Mouse (Mus musculus) skeletal muscle tissue, adult 2 months (tissue): ENCODE measurements around the gene Igfbp4.

Experiments
- DNase-seq: peaks from one replicate; pipeline ENCODE4 v3.0.0-alpha.2; 2012; ENCODE audit warnings: low read depth, low spot score

Gene Igfbp4

DNA sequence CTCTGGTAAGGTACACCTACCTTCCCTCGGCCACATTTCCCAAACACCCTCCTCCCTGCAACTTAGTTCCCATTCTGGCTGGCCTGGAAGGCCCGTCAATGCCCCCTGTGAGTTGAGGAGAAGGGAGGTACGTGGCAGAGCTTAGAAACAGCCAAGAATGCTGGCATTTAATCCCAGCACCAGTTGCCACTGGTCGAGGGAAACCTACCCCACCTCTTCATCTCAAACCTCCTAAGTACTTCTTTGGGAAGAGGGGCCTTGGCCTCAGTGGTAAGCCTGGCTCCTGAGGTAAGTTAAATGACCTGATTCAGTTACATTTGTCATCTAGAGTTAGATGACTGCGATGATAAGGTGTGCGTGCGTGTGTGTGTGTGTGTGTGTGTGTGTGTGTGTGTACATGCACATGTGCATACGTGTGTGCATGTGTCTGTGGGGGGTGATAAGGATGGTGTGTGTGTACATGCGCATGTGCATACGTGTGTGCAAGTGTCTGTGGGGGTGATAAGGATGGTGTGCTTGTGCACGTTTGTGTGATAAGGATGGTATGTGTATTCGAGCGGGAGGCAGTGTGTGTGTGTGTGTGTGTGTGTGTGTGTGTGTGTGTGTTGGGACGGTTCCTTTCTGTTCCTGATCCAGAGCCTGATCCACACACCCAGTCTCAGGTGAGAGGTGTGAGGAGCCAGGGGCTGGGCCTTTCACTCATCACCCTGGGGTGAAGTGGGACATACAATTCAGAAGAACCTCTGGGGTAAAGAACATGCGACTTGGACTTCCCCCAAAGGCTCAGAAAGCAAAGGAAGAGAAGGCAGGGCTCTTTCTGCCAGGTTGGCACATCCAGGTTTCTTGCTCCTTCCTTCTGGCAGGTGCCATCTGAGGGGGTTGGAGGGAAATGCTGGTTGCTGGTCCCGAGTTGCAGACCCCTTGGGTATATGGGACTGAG is 1.1 kb downstream of the Igfbp4 start:
- no peak for DNase-seq

DNA sequence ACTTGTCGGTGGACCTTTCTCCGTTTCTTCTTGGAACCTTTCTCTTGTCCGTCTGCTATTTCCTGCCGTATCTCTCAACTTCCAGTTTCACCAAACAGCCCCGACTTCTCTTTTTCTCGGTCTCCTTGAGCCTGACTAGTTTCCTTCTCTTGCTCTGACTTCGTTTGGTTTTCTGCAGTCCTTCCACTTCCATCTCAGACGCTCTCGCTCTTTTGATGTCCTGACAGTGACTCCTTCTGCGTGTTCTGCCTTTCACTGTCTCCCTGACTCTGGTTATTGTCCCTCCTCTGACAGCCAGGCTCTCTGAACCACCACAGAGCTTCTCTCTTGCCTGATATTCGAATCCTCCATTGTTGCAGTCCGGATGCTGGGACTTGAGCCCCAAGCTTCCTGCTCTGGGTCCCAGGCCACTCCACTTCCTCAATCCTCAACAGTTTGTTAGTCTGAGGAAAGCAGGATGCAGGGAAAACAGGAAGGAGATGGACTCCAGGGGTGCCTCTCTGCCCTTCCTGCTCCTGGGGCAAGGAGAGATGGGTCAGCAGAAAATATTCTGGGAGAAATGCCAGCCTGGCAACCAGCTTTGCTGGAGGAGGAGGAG is 1.9 kb downstream of the Igfbp4 start:
- peak; percentile 65 for DNase-seq

GRCm38 (mm10) chr11:99043632-99044031 is 2.6 kb downstream of the Igfbp4 start:
- no peak for DNase-seq

DNA sequence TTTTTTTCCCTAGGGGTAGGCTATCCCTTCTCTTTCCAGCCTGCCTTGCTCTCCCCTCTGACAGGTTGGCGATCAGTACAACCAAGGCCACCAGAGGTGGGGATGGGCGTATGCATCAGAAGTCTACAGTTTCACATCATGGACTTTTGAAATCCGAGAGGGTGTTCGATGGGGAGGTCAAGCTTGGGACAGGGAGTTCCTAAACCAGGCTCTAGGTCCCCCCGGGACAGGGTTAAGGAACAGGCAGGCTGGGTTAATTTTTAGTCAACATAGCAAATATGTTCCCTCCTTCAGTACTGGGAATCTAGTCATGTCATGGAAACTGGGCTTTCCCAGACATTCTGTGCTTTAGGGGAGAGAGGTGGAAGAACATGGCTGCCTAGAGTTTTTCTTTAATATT is 3.3 kb downstream of the Igfbp4 start:
- DNase-seq = peak; percentile 56

DNA sequence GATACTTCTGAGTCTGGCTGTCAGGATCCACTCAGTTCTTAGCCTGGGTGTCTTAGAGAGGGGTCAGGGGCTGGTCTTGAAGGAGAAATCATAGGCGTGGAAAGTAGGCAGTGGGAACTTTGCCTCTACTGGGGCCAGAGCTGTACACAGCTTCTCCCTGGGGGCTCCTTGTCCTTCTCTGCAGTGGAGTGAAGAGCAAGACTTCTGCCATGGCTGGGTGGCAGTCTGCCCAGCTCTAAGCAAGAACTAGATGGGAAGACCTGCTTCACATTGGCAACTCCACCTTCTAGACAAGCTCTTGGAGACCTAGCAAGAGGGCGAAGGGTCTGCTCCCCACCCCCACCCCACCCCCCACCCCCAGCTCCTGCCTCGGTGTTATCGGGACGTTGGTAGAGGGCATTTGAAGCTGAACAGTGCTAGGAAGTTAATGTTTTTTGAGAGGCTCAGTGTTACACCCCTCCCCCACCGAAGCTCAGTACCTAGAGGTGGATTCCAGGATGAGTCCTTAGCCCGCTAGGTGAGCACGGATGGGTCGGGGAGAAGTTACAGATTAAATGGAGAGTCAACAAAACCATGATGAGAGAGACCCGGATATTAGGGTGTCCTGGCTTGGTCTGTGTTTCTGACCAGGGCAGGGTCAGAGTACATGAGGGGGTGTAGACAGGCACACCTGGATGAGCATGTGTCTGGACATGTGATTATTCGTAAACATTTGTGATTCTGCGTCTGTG is 4.3 kb downstream of the Igfbp4 start:
- DNase-seq = no peak

- DNase-seq = peak; percentile 93
Measured at GRCm38 (mm10) chr11:99047120-99047519, 6.1 kb downstream of the Igfbp4 start.

DNA sequence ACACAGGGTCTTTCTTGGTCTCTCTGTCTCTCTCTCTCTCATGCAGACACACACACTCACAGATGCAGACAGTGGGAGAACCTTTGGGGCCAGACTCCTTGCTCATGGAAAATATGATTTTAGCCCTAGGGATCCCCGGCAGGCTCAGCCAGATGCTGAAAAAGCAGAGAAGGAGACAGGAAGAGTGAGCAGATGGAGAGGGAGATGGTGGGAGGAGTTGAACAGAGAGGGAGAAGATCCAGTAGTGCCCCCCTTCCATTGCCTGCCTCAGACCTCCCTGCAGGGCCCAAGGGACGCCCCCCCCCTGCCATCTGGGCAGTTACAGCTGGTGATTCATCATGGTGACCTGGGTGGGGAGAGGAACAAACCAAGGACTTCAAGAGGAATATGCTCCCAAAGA is 6.6 kb downstream of the Igfbp4 start:
- DNase-seq = peak; percentile 69

GRCm38 (mm10) chr11:99055143-99055542 is 14.1 kb downstream of the Igfbp4 start:
- no peak for DNase-seq

- DNase-seq = peak; percentile 44
Measured at GRCm38 (mm10) chr11:99055571-99056452, 14.8 kb downstream of the Igfbp4 start.

DNA sequence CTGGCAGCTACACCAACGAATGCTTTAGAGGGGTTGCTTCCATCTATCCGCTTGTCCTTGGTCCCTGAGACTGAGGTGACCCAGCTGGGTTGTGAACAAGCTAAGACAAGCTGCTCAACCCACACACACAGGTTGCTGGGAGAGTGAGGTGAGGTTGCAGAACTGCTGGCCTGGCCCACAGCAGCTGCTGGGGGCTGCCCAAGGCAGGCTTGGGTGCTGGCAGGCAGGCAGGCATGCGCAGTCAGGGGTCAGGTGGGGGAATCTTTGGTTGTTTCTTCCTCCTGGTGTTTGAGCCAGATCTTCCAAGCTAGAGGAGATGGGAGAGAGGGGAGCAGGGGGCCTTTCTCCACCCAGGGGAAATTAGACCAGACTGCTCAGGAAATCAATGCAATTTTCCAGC is 19.4 kb downstream of the Igfbp4 start:
- DNase-seq = no peak

DNA sequence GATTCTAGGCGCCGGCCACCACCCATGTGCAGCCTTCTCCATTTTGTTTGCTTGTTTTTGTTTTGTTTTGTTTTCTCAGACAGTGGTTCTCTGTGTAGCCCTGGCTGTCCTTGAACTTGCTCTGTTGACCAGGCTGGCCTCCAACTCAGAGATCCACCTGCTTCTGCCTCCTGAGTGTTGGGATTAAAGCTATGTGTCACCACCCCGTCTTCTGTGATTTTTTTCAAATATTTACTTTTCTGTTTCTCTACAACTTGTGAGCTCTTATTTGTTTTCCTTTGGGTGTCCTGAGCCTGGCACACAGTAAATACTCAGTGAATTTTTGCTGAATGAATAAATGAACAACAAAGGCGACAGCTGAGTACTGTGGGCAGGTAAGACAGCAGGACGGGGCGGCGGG is 21.6 kb downstream of the Igfbp4 start:
- no peak for DNase-seq

DNA sequence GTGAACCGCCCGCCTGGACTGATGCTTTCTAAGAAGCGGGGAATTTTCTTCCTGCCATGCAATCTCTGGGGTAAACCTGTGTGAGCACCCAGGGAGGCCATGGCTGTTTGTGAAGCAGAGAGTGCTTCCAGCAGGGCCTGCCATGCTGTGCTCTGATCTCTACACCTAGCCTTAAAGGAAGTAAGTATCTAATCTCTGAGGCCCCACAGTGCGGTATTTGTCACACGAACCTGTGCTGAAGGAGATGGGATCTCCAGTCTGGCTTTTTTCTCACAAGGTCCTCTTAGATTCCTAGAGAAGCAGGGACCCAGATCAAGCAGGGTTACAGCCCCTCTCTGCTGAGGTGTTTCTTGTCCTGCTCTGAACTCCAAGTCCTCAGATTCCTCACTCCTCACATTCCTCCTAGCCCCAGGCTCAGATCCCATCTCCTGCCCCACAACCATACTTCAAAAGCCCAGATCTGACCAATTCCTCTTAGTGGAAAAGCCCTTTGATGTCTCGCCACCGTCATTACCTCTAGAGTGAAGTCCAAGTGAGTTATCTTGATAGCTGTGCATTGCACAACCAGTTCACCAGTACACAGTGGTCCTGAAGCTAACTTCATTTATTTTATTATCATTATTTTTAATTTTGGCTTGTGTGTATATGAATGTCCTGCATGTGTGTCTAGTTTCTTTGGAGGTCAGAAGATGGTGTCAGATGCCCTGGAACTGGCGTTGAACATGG is 22.5 kb downstream of the Igfbp4 start:
- no peak for DNase-seq

GRCm38 (mm10) chr11:99065353-99065752 is 24.3 kb downstream of the Igfbp4 start:
- DNase-seq = no peak

DNA sequence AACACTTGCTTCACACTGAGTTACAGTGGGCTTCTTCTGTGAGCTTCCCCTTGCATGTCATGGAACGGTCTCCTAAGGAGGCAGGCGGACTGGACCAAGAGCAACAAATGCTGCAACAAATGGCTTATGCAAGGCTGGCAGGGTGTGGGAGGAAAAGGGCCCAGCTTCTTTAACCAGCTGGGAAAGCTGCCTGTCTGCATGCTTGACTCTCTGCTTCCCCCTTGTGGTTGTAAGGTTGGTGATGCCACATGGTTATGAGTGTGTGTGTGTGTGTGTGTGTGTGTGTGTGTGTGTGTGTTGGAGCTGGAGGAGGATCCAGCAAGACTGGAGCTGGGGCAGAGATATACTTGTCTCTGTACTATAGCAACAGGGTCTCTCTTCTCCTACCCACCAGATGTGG is 24.9 kb downstream of the Igfbp4 start:
- peak; percentile 92 for DNase-seq

GRCm38 (mm10) chr11:99067591-99067990 is 26.5 kb downstream of the Igfbp4 start:
- DNase-seq = no peak

DNA sequence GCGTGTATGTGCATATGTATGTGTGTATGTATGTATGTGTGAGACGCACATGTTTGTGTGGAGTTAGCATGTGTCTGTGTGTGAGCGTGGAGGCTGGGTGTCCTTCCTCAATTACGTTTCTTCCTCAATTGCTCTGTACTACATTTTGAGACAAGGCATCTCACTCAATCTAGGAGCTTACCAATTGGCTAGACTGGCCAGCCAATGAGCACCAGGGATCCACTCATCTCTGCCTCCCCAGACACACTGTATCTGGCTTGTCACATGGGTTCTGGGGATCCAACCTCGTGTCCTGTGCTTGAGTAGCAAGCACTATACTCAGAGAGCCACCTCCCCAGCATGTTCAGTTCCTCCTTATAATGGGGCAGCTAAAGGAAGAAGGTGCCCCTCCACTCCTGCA is 27.4 kb downstream of the Igfbp4 start:
- no peak for DNase-seq

- no peak for DNase-seq
Measured at GRCm38 (mm10) chr11:99071866-99072265, 30.8 kb downstream of the Igfbp4 start.

DNA sequence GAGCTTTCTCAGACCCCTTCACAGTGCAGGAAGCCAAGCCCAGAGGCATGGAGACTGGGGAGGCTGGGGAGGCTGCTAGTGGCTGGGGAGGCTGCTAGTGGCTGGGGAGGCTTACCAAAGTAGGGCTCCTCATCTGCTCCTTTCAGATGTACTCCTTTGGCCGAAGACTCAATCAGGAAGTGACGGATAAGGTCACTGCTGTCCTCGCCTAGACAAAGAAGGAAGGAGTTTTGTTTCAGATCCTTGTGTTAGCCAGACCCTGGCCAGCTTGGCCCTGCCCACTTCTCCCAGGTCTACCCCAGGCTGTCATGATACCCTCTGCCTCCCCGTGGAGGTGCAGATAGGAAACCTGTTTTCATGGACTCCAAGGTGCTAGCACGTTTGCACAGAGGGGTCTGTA is 32.7 kb downstream of the Igfbp4 start:
- DNase-seq = no peak

GRCm38 (mm10) chr11:99076744-99077319 is 35.8 kb downstream of the Igfbp4 start:
- DNase-seq = no peak

DNA sequence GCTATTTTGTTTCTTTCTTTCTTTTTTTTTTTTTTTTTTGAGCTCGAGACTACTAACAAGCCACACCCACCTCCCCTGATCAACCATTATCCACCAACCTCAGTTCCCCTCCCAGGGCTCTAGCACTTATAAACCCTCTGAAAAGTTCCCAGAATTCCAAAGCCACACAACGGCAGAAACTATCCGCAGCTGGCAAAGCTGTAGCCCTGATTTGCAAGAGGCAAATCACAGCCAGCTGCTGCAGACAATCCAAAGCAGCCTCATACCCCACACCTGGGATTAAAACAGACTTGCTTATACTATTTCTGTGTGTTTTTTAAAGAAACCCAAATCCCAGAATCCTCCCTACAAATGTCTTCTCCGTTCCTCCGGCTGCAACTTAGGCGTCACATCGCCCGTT is 36.8 kb downstream of the Igfbp4 start:
- DNase-seq = no peak
